Mouse (Mus musculus): Measurements from ENCODE around the gene Tec. TPM values are rescaled to one million over a fixed set of nuclear protein-coding genes. Genes with fewer than 3 reads are reported as not detected.

Gene Tec
- total RNA-seq, 1 experiment = 4.7 TPM

DNA sequence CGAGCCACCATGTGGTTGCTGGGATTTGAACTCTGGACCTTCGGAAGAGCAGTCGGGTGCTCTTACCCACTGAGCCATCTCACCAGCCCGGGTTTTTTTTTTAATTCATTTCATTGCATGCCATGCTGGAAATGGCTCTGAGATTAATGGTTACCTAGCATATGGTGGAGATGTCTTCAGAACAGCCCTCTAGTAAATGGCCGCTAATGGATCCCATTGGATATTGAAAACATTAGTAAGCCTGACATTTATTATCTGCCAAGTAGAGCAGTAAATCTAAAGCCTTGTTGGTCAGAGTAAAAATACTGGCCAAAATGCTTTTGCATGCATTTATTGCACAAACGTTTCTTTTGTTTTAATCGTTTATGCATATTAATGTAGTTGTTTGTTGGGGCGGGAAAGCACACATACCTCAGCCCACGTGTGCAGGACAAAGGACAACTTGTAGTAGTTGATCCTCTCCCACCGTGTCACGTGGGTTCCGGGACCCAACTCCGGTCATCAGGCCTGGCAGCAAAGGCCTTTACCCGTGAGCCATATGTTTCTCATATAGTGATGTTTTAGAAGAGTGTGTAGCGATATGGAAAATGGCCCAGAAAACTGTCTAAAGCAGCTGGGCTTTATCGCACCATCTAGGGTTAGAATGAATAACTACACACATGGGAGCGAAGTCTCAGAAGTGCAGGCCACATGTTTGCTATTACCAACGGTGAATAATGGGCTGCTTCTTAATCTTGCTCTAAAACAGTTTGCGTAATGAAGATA, 18.4 kb upstream of the Tec start:
- H3K4me3 ChIP-seq (ENCODE audit: insufficient read depth in 1 of 2, low read depth in 1 of 2, low read length in 2 of 2, poor library complexity in 1 of 2, severe bottlenecking in 1 of 2) = no peak overlapping the region
- no peaks in the 10 kb centered on the region; a peak in 1 of 4 replicates for H3K4me1 ChIP-seq (ENCODE audit: control insufficient read depth in 2 of 2, insufficient read depth in 2 of 2, low read length in 2 of 2, poor library complexity in 1 of 2)
- no peaks in the 10 kb centered on the region for H3K36me3 ChIP-seq (ENCODE audit: control insufficient read depth, insufficient read depth, low read length, poor library complexity, severe bottlenecking)
- no peak overlapping the region for H3K9ac ChIP-seq (ENCODE audit: insufficient read depth, low read depth, low read length, poor library complexity, severe bottlenecking)
- TF ChIP-seq MAFK (IDR thresholded peaks at IDR 0.05; ENCODE audit: insufficient read depth, low read depth, low read length) (no peak), ZNF384 (IDR thresholded peaks at IDR 0.05; ENCODE audit: low read depth, low read length) (no peak), CHD2 (IDR thresholded peaks at IDR 0.05; ENCODE audit: low read depth, low read length) (no peak), ZC3H11A (IDR thresholded peaks at IDR 0.05; ENCODE audit: borderline replicate concordance, low read depth, low read length) (no peak), HCFC1 (IDR thresholded peaks at IDR 0.05; ENCODE audit: borderline replicate concordance, insufficient read depth, low read length) (no peak)
- no peak overlapping the region for H3K27ac ChIP-seq (ENCODE audit: insufficient read depth, low read depth, low read length, poor library complexity, severe bottlenecking)
- in situ Hi-C loops (cut with MboI; ENCODE audit: low sequenced_read_pairs in 2 of 2, unreplicated experiment in 2 of 2) = no loop called here
- DNase-seq (ENCODE audit: low read depth, low spot score) = no peak
- no peaks in the 10 kb centered on the region for H3K9me3 ChIP-seq (ENCODE audit: control insufficient read depth, insufficient read depth, low read depth, low read length)

DNA sequence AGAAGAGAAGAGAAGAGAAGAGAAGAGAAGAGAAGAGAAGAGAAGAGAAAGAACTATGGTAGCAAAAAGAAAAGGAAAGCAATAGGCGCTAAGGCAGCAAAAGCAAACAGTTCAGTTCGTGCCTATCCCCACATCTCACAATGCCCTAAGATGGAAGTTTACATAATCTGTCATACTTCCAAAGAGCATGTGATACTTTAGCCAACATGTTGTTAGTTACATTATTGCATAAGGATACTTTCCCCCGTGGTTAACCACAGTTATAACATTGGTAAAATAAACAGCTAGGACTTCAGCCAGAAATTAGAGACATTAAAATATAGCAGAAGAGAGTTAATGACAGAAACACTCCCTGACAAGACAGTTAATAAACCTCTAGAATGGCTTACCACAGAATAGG, 15.4 kb upstream of the Tec start:
- Histone ChIP-seq H3K36me3 (ENCODE audit: control insufficient read depth, insufficient read depth, low read length, poor library complexity, severe bottlenecking) (no peaks in the 10 kb centered on the region), H3K27ac (ENCODE audit: insufficient read depth, low read depth, low read length, poor library complexity, severe bottlenecking) (no peak overlapping the region), H3K9me3 (ENCODE audit: control insufficient read depth, insufficient read depth, low read depth, low read length) (no peaks in the 10 kb centered on the region), H3K9ac (ENCODE audit: insufficient read depth, low read depth, low read length, poor library complexity, severe bottlenecking) (no peak overlapping the region), H3K4me3 (ENCODE audit: insufficient read depth in 1 of 2, low read depth in 1 of 2, low read length in 2 of 2, poor library complexity in 1 of 2, severe bottlenecking in 1 of 2) (no peak overlapping the region), H3K4me1 (ENCODE audit: control insufficient read depth in 2 of 2, insufficient read depth in 2 of 2, low read length in 2 of 2, poor library complexity in 1 of 2) (peaks cover 0 to 6% of the 10 kb centered on the region in 2 experiments; a peak in 1 of 4 replicates)
- TF ChIP-seq MAFK (IDR thresholded peaks at IDR 0.05; ENCODE audit: insufficient read depth, low read depth, low read length) (no peak), CHD2 (IDR thresholded peaks at IDR 0.05; ENCODE audit: low read depth, low read length) (no peak), ZNF384 (IDR thresholded peaks at IDR 0.05; ENCODE audit: low read depth, low read length) (no peak), HCFC1 (IDR thresholded peaks at IDR 0.05; ENCODE audit: borderline replicate concordance, insufficient read depth, low read length) (no peak), ZC3H11A (IDR thresholded peaks at IDR 0.05; ENCODE audit: borderline replicate concordance, low read depth, low read length) (no peak)
- in situ Hi-C loops (cut with MboI; ENCODE audit: low sequenced_read_pairs in 2 of 2, unreplicated experiment in 2 of 2) = no loop called here
- DNase-seq (ENCODE audit: low read depth, low spot score) = no peak

DNA sequence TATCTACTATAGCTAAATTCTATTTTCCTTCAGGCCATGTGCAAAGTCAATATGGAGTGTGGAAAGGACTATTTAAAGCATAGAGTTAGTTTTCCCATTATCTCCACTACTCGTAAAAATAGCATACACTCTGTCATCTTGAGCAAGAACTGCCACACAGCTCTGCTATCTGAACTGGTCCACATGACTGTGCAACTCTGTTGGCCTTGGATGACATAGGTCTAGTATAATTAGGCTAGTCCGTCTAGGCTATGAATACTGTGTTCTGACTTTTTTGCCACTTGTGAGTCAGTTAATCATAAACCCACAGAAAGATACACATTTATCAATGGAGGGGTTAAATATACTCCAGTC, 14.1 kb upstream of the Tec start:
- Histone ChIP-seq H3K36me3 (ENCODE audit: control insufficient read depth, insufficient read depth, low read length, poor library complexity, severe bottlenecking) (no peaks in the 10 kb centered on the region), H3K27ac (ENCODE audit: insufficient read depth, low read depth, low read length, poor library complexity, severe bottlenecking) (no peak overlapping the region), H3K4me1 (ENCODE audit: control insufficient read depth in 2 of 2, insufficient read depth in 2 of 2, low read length in 2 of 2, poor library complexity in 1 of 2) (peaks cover 0 to 6% of the 10 kb centered on the region in 2 experiments; a peak in 1 of 4 replicates), H3K9me3 (ENCODE audit: control insufficient read depth, insufficient read depth, low read depth, low read length) (no peaks in the 10 kb centered on the region), H3K9ac (ENCODE audit: insufficient read depth, low read depth, low read length, poor library complexity, severe bottlenecking) (no peak overlapping the region), H3K4me3 (ENCODE audit: insufficient read depth in 1 of 2, low read depth in 1 of 2, low read length in 2 of 2, poor library complexity in 1 of 2, severe bottlenecking in 1 of 2) (no peak overlapping the region)
- TF ChIP-seq HCFC1 (IDR thresholded peaks at IDR 0.05; ENCODE audit: borderline replicate concordance, insufficient read depth, low read length) = no peak
- no peak for TF ChIP-seq MAFK (IDR thresholded peaks at IDR 0.05; ENCODE audit: insufficient read depth, low read depth, low read length)
- no peak for TF ChIP-seq CHD2 (IDR thresholded peaks at IDR 0.05; ENCODE audit: low read depth, low read length)
- TF ChIP-seq ZC3H11A (IDR thresholded peaks at IDR 0.05; ENCODE audit: borderline replicate concordance, low read depth, low read length) = no peak
- no peak for TF ChIP-seq ZNF384 (IDR thresholded peaks at IDR 0.05; ENCODE audit: low read depth, low read length)
- in situ Hi-C loops (cut with MboI; ENCODE audit: low sequenced_read_pairs in 2 of 2, unreplicated experiment in 2 of 2) = no loop called here
- DNase-seq (ENCODE audit: low read depth, low spot score) = no peak

DNA sequence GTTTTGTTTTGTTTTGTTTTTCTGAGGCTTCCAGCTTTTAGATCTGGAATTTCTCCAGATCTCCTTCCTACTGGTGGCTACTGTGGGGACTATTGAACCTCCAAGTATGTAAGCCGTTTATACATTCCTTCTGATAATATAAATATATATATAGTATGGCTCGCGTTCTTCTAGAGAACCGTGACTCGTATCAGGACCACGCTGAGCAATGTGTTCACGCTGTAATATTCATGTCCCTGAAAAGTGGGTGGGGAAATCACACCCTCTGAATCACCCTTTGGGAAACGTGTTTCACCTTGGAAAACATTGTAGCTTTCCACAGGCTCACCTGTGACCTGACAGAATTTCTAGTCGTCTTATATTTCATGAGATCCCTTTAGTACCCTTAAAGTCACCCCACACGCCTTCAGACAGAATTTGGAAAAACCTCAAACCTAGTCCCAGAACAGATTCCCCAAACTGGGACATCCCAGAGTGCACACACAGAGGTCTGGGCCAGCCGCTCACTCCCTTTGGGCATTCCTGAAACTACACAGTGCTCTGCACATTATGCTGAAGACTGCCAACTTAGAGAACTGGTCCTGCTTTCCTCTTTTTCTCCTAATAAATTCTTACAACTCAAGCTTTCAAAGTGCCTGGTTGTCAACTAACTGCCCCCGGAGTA, 13.6 kb upstream of the Tec start:
- H3K9me3 ChIP-seq (ENCODE audit: control insufficient read depth, insufficient read depth, low read depth, low read length) = no peaks in the 10 kb centered on the region
- DNase-seq (ENCODE audit: low read depth, low spot score) = no peak
- H3K4me1 ChIP-seq (ENCODE audit: control insufficient read depth in 2 of 2, insufficient read depth in 2 of 2, low read length in 2 of 2, poor library complexity in 1 of 2) = peaks cover 0 to 6% of the 10 kb centered on the region in 2 experiments; a peak in 1 of 4 replicates
- H3K4me3 ChIP-seq (ENCODE audit: insufficient read depth in 1 of 2, low read depth in 1 of 2, low read length in 2 of 2, poor library complexity in 1 of 2, severe bottlenecking in 1 of 2) = no peak overlapping the region
- H3K36me3 ChIP-seq (ENCODE audit: control insufficient read depth, insufficient read depth, low read length, poor library complexity, severe bottlenecking) = no peaks in the 10 kb centered on the region
- TF ChIP-seq ZNF384 (IDR thresholded peaks at IDR 0.05; ENCODE audit: low read depth, low read length) (no peak), CHD2 (IDR thresholded peaks at IDR 0.05; ENCODE audit: low read depth, low read length) (no peak), HCFC1 (IDR thresholded peaks at IDR 0.05; ENCODE audit: borderline replicate concordance, insufficient read depth, low read length) (no peak)
- H3K27ac ChIP-seq (ENCODE audit: insufficient read depth, low read depth, low read length, poor library complexity, severe bottlenecking) = no peak overlapping the region
- in situ Hi-C loops (cut with MboI; ENCODE audit: low sequenced_read_pairs in 2 of 2, unreplicated experiment in 2 of 2) = no loop called here
- no peak overlapping the region for H3K9ac ChIP-seq (ENCODE audit: insufficient read depth, low read depth, low read length, poor library complexity, severe bottlenecking)

All from ES-E14 (cell line).